Mouse (Mus musculus) cerebellum, postnatal 10 days (tissue): ENCODE data around the gene Epm2a.

Experiments used
- DNase-seq, 2 experiments: peaks; one replicate each; pipeline ENCODE4 v3.0.0; 2021; ENCODE audit warnings: mixed read lengths in 2 of 2

The Epm2a gene

DNA sequence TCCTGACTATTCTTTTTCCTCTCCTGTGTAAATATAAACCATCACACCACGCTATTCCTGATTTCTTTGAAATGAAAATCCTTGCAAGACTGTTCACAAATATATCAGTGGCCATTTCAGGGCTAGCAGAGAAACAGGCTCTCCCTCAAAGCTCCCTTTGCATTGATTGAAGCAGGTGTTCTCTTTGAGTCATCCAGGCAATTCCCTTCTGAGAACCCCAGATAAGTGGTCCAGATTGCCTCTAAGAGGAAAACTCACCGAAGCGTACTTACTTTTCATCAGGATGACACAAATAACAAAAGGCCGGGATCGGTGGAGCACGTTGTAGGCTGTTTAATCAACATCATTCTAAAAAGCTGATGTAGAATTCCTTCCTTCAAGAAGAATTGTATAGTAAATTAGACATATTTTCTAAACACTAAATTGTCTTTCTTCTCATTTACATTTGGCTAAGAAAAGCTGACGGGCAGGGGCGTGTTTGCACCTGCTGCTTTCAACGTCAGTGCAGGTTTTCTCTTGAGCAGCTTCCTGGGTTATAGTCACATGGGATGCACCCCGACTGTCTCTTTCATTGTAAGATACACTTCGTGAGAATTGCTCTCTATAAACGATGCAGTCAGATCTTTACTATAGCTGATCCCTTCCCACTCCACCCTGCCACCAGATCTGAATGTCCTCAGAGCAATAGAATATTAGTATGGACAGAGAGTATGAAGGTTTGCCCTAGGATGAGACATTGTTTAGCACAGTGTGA lies 86.0 kb downstream of the Epm2a start:
- no peak for DNase-seq

- peak; percentile 79 to 80 for DNase-seq
Observed at GRCm38 (mm10) chr10:11436961-11437360, 93.8 kb downstream of the Epm2a start.

DNA sequence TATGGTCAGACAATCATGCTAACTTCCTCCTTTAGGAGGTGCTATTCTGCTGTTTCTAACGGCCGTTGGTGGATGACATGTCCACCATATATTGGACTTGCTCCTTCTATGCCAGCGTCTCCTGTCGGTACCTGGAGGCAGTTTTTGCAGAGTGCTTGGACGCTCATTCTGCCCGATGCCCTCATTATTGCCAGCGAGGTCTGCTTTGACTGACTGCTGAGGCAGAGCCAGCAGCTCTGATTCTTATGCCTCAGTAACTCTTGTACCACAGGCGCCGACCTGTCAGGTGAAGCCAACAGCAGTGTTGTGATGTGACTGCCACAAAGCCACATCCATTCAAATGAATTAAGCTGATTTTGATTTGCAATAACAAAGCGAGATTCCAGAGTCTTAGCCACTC lies 95.3 kb downstream of the Epm2a start:
- peak; percentile 65 to 74 for DNase-seq

DNA sequence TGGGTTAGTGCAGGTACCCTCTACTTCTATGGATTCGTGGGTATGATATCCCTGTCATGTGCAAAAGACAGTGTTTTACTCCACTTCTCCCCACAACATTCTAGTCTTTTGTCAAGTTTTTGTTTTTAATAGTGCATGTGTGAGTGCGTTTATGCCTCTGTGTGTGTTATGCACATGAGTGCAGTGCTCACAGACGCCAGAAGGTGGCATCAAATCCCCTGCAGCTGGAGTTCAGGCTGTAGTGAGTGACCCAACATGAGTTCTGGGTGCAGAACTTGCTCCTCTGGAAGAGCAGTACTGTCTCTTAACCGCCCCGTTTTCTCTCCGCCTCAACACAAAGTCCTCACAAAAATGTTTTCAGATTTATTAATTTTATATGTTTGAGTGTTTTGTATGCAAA lies 96.1 kb downstream of the Epm2a start:
- no peak for DNase-seq

DNA sequence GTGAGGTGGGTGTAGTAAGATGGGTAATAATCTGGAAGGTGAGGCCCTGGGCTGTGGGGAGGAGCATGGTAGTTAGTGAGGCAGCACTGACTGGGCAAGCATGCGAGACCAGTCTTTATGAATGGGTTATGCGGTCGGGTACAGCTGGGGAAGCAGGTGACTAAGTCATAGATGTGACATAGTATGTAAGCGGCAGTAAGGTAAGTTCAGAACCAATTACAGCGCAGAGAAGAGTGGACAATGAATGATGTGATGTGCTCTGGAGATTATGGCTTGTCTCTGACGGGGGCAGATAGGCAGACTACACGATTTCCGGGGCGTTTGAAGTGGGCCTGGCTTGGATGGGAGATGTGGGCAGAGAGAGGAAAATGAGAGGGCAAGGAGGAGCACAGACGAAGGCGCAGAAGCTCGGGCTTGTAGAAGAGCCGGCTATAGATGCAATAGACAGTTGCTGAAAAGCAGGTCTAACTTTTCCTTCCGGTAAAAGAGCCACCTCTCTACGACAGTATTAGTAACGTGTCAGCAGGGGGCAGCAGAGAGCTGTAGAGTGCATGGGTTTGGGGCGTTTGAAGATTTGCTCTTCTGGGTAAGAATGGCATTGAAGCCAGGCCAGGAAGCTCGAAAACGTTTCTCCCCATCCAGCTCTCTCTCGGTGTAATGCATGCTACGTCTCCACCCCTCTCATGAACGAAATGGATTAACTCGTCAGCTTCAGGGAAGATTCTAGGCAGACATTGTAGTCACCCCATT lies 106.5 kb downstream of the Epm2a start:
- peak; percentile 95 to 96 for DNase-seq

DNA sequence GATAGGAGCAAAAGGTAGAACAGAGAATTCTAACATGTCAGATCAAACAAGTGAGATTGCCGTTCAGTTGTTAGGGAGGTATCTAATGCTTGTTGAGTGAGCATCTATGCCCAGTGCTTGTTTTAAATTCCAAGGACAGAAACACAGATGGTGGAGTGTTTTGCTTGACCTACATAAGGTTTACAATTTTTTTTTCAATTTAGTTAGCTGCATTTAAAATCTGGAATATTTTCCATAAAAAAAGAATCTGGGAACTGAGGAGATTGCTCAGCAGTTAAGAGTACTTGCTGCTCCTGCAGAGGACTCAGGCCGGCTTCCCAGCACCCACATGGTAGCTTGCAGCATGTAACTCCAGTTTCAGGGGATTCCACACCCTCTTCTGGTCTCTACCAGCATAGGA lies 109.3 kb downstream of the Epm2a start:
- no peak for DNase-seq

DNA sequence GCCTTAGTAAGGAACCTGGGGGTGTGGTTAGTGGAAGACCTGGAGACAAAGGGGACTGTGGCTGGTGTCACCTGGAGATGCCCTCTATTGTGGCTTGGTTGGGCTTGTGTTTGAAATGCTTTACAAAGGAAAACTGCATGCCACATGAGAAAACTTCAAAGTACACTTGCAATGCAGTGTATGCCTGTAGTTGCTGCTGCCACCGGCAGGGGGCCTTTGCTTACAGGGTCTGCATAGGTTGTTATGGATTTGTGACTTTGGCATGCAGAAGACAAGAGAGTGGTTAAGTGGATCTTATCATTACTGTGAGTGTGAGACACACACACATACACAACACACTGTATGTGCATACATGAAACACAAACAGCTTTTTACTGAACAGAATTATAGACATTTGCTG lies 114.2 kb downstream of the Epm2a start:
- DNase-seq: peak; percentile 32 to 42

DNA sequence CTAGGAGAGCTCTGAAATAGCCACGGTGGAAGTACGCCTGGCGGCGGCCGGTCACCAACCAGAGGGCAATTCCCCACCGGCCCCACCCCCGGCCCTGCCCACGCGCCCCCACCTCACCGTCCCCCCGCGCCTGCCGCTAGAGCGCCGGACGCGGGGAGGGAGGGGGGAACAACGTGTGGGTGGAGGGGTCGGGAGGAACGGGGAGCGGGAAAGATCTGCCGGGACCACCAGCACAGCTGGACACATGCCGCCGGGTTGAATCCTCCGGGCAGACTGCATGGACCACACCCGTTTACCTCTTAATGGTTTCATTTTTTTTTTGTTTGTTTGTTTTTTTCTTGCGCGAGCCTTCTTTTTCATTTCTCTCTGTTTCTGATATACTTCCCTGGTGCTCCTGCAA lies 148.8 kb downstream of the Epm2a start:
- DNase-seq: peak; percentile 85 to 91
